Mouse (Mus musculus) olfactory bulb, adult 2 months (tissue): ENCODE measurements around the gene Kin. TPM values are rescaled to one million over a fixed set of nuclear protein-coding genes. Genes with fewer than 3 reads are reported as not detected.

ENCODE experiments used
- H3K27ac ChIP-seq: fragments of 200-500 bp; 2 replicates; pipeline ENCODE4 v1.5.1; 2012; ENCODE audit warnings: low read depth, low read length; ENCODE audit not compliant: insufficient read depth
- H3K4me1 ChIP-seq: fragments of 200-500 bp; 2 replicates; pipeline ENCODE4 v1.6.1; 2012; ENCODE audit warnings: low read length; ENCODE audit not compliant: control insufficient read depth, insufficient read depth
- H3K4me3 ChIP-seq: fragments of 200-500 bp; 2 replicates; pipeline ENCODE4 v1.5.1; 2012; ENCODE audit warnings: mild to moderate bottlenecking, low read depth, low read length, moderate library complexity; ENCODE audit not compliant: insufficient read depth
- CTCF ChIP-seq: fragments of 200-500 bp; IDR thresholded peaks from 2 replicates; pipeline ENCODE4 v1.5.1; 2012; ENCODE audit warnings: low read depth, mild to moderate bottlenecking, low read length, moderate library complexity; ENCODE audit not compliant: insufficient read depth
- POLR2A ChIP-seq: fragments of 200-500 bp; IDR thresholded peaks from 2 replicates; pipeline ENCODE4 v1.6.1; 2012; ENCODE audit warnings: mild to moderate bottlenecking, low read depth, low read length, moderate library complexity; ENCODE audit not compliant: insufficient read depth
- WGBS: fragments of 180-500 bp; shearing (Covaris S2); methylation state at CpG from one replicate; pipeline ENCODE4 v1.1.7; 2018; 5-methylcytosine and 5-hydroxymethylcytosine counted together
- polyA plus RNA-seq: library from polyadenylated mRNA; stranded (reverse); fragments of >200 nt; gene quantifications from 2 replicates; pipeline ENCODE4 v1.2.4, GENCODE M21; 2012; ENCODE audit warnings: low replicate concordance; ENCODE audit not compliant: missing spikeins, insufficient read depth, insufficient read length

Kin gene
- polyA plus RNA-seq = not detected in 2 replicates

- H3K4me1 ChIP-seq = peaks cover 21% of the 10 kb centered on the region
- H3K4me3 ChIP-seq = peak within 1 kb of the TSS; percentile 94
- WGBS = under 1% methylated on average over 61 of the region's 61 CpGs
- peak within 1 kb of the TSS; percentile 98 for H3K27ac ChIP-seq
- TF ChIP-seq CTCF = peak; percentile 49; the same call in 1 of the 2 replicates
- peak; percentile 93 for TF ChIP-seq POLR2A
Observed at GRCm38 (mm10) chr2:10080310-10081010, at the start of gene Kin, which contains the start of gene Atp5c1. Gene Kin, plus strand, starts transcription at chr2:10080593. Gene Atp5c1, minus strand, starts transcription at chr2:10080510.

- no peak for TF ChIP-seq CTCF
- no peak for TF ChIP-seq POLR2A
- 49% methylated on average over 4 of the region's 4 CpGs for WGBS
- Histone ChIP-seq H3K27ac (no peak overlapping the region), H3K4me1 (no peaks in the 10 kb centered on the region), H3K4me3 (no peak overlapping the region)
Observed at GRCm38 (mm10) chr2:10033684-10034083, 46.7 kb upstream of the Kin start.

DNA sequence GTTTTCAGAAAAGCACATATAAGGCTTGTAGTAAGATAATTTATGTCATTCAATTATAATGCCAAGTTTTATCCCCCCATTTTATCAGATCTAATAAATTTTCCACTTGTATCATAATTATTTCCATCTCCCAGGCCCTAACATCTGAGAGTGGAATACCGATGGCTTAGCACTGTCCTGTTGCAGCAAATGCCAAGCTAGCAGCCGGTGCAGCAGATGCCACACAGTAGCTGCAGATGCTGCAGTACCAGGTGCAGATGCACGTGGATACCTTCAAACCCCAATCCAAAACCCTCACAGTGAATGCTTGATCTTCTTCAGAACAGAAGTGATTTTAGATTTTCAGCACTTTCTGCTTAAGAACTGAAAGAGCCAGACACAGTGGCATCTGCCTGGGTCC, 45.4 kb upstream of the Kin start:
- H3K4me1 ChIP-seq = no peaks in the 10 kb centered on the region
- no peak overlapping the region for H3K27ac ChIP-seq
- no peak overlapping the region for H3K4me3 ChIP-seq
- TF ChIP-seq CTCF (no peak), POLR2A (no peak)
- WGBS = 89% methylated on average over 3 of the region's 3 CpGs

- TF ChIP-seq CTCF = no peak
- no peak for TF ChIP-seq POLR2A
- Histone ChIP-seq H3K4me1 (peaks cover 2% of the 10 kb centered on the region), H3K4me3 (peak overlapping the region; percentile 81), H3K27ac (0 out of 2 replicates have a peak overlapping the region, but pooled peaks have one; percentile 27)
- under 1% methylated on average over 47 of the region's 47 CpGs for WGBS
Observed at GRCm38 (mm10) chr2:10047758-10048436, 32.5 kb upstream of the Kin start.

DNA sequence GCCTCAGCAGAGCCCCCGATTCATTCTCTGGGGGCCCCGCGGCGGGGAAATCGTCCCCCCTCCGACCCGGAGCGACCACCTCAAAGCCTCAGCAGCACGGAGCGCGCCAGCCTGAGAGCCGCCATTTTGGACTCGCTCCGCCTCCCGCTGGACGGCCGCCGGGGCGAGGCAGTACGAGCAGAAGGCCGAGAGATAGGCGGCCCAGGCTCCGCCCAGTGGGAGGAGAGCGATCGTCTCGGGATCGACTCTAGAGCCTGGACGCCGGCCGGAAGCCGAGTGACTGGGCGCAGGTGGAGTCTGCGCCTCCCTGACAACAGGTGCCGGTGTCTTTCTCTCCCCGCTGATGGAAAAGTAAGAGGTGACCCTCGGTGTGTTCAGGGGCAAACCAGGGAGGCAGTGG, 31.9 kb upstream of the Kin start, which contains the start of gene Taf3:
Taf3 (minus strand) TSS at position 136 of the 400 bp plus-strand sequence.
- TF ChIP-seq POLR2A (peak; percentile 83), CTCF (no peak)
- Histone ChIP-seq H3K4me3 (peak within 1 kb of the TSS; percentile 81), H3K27ac (0 out of 2 replicates have a peak within 1 kb of the TSS, but pooled peaks have one; percentile 27), H3K4me1 (peaks cover 2% of the 10 kb centered on the region)
- WGBS = under 1% methylated on average over 36 of the region's 36 CpGs

GRCm38 (mm10) chr2:10049456-10049855, 30.9 kb upstream of the Kin start:
- Histone ChIP-seq H3K4me3 (no peak overlapping the region), H3K4me1 (peaks cover 2% of the 10 kb centered on the region), H3K27ac (no peak overlapping the region)
- 9% methylated on average over 10 of the region's 10 CpGs for WGBS
- TF ChIP-seq POLR2A = no peak
- no peak for TF ChIP-seq CTCF

DNA sequence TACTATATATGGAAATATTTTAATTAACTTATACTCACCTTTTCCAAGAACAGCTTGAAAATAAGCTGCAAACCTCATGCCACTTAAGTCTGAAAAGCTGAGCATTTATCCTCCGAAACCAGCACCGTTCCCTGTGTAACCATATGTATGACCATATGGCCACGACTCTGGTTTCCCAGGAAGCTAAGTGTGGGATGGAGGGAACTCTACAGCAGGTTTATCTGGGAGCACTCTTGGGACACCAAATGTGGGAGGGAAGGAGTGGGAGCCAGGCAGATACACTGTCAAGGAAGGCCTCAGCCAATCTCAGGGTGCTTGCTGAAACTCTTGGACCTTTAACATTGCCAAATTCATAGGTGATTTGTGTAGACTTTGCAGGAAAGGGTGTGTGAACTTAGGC, 29.5 kb upstream of the Kin start:
- no peak overlapping the region for H3K27ac ChIP-seq
- no peak for TF ChIP-seq POLR2A
- no peak for TF ChIP-seq CTCF
- H3K4me3 ChIP-seq = no peak overlapping the region
- H3K4me1 ChIP-seq = peaks cover 2% of the 10 kb centered on the region
- WGBS = 94% methylated on average over 3 of the region's 3 CpGs

DNA sequence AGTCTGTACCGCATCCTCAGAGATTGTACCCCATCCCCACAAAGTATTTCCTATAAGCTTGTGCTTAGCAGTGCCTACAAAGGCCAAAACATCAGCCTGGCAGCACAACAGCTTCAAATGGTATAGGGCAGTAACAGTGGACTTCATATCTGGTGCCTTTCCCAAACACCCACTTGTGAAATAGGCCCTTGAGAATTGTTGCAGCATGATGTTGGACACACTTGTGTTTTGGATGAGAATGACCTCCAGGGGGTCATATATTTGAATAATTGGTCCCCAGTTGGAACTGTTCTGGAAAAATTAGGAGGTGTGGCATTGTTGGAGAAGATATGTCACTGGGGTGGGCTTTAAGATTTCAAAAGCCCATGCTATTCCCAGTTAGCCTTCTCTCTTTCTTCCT, 28.4 kb upstream of the Kin start:
- Histone ChIP-seq H3K27ac (no peak overlapping the region), H3K4me3 (no peak overlapping the region), H3K4me1 (peaks cover 2% of the 10 kb centered on the region)
- WGBS = 94% methylated on average over 1 of the region's 1 CpGs
- no peak for TF ChIP-seq CTCF

DNA sequence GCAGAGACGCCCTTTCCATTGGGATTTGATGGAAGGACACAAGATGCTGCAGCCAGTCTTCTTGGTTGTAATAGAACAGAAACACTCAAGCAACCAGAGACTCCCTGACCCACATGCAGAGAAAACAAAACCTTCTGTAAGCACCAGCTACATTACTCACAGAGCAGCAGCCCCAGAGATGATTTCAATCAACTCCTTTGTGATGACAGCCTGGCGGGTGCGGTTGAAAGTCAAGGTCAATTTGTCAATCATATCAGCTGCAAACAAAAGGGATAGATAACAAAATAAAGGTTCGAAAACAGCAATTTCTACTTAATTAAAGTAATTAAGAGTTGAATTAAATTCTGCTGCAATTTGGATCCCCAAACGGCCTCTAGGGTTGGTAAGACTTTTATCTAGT, 21.6 kb upstream of the Kin start:
- H3K27ac ChIP-seq = no peak overlapping the region
- TF ChIP-seq CTCF = no peak
- no peak for TF ChIP-seq POLR2A
- WGBS = 50% methylated on average over 5 of the region's 5 CpGs
- no peak overlapping the region for H3K4me3 ChIP-seq
- H3K4me1 ChIP-seq = no peaks in the 10 kb centered on the region
